Mouse (Mus musculus): ENCODE results near the gene Ankle1. TPM values are rescaled to one million over a fixed set of nuclear protein-coding genes. Genes with fewer than 3 reads are reported as not detected.
A peak's percentile ranks its signal among the peaks of the same experiment; 100 is the strongest.
"Not testable (repeated sequence)": the region's sequence is repeated elsewhere in the genome, so short reads cannot be mapped to it uniquely, and the experiment has no call there.

Gene Ankle1
- polyA plus RNA-seq, 1 experiment from 2014 or later: 6.5 TPM

DNA sequence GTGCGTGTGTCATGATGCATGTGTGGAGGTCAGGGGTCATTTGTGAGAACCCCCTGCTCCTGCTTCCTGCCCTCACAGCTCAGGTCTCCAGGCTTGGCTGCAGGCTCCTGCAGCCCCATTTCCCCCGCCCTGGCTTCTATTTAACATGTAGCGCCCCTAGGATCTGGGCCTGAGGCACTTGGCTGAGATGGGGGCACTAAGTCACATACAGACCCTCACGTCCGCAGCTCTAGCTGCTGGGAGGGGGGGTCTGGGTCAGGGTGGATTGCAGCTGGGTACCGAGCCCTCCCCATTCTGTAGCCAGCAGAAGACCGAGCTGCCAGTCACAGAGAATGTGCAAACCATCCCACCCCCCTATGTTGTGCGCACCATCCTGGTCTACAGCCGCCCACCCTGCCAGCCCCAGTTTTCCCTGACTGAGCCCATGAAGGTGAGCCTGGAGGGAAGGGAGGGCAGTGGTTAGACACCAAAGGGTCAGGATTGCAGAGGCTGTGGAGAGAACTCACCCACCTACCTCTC, 3.3 kb upstream of the Ankle1 start:
- H3K27me3 ChIP-seq (replicated peaks): no peaks in the 10 kb centered on the region
- H3K27ac ChIP-seq: no peak overlapping the region
- no peaks in the 10 kb centered on the region for H3K9me3 ChIP-seq
- peaks cover 11% of the 10 kb centered on the region; the same call in 1 of the 2 replicates for H3K36me3 ChIP-seq (replicated peaks)
- no peak overlapping the region for H3K4me3 ChIP-seq
- H3K4me2 ChIP-seq: no peak overlapping the region
- no peak for ATAC-seq (replicated peaks)
- H3K9ac ChIP-seq: no peak overlapping the region
- WGBS: 83% methylated on average over 9 of the region's 9 CpGs
- peaks cover 22% of the 10 kb centered on the region for H3K4me1 ChIP-seq

DNA sequence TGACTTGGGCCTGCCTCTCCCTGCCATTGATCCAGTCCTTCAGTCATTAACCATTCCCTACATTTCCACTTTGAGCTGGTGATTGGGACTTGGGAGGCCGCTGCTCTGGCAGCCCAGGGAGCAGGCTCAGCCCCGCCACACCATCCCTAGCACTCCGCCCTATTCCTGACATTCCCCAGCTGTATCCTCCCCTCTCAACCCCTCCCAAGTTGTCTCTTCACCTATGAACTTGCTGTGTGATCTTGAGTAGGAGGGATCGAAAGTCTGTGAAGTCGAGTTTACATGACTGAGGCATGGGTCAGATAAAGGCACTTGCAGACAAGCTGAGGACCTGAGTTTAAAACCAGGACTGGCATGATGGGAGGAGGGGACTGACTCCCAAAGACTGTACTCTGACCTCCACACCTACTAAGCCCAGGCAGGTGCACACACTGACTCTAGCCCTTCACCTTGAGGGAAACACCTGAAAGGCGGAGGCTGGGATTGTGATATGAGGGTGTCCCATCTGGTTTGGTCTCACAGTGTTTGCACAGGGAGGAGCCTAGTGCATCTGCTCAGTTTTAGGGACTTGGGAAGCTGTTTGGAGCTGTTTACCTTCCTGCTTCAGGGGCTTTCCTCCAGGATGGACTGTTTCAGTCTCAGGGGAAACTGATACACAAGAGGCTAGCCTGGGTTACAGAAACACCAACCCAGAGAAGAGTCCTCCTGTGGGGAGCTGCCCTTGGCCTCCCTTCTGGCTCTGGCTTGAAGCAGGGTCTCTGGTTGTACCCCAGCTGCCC, 2.5 kb upstream of the Ankle1 start:
- Histone ChIP-seq H3K36me3 (replicated peaks) (peaks cover 10% of the 10 kb centered on the region; the same call in 1 of the 2 replicates), H3K4me2 (no peak overlapping the region), H3K9me3 (no peaks in the 10 kb centered on the region), H3K9ac (no peak overlapping the region), H3K4me1 (peaks cover 18% of the 10 kb centered on the region), H3K27me3 (replicated peaks) (no peaks in the 10 kb centered on the region), H3K27ac (no peak overlapping the region), H3K4me3 (no peak overlapping the region)
- ATAC-seq (replicated peaks): no peak
- 90% methylated on average over 6 of the region's 6 CpGs for WGBS

DNA sequence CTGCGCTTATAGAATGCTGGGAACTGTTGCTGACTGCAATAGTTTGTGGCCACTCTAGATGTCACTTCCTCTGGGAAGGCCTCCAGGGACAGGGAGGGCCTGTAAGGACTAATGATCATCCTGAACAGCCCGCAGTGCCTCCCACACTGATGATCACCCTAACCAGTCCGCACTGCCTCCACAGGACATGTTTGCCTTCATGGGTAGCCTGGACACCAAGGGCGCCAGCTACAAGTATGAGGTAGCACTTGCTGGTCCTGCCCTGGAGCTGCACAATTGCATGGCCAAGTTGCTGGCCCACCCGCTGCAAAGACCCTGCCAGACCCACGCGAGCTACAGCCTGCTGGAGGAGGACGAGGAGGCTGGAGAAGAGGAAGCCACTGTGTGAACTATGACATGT, 1.8 kb upstream of the Ankle1 start:
- no peak overlapping the region for H3K9ac ChIP-seq
- H3K27ac ChIP-seq: no peak overlapping the region
- WGBS: 91% methylated on average over 8 of the region's 8 CpGs
- H3K4me2 ChIP-seq: no peak overlapping the region
- peaks cover 5% of the 10 kb centered on the region; the same call in 1 of the 2 replicates for H3K36me3 ChIP-seq (replicated peaks)
- no peaks in the 10 kb centered on the region for H3K27me3 ChIP-seq (replicated peaks)
- no peak overlapping the region for H3K4me3 ChIP-seq
- peaks cover 18% of the 10 kb centered on the region for H3K4me1 ChIP-seq
- no peaks in the 10 kb centered on the region for H3K9me3 ChIP-seq
- no peak for ATAC-seq (replicated peaks)

DNA sequence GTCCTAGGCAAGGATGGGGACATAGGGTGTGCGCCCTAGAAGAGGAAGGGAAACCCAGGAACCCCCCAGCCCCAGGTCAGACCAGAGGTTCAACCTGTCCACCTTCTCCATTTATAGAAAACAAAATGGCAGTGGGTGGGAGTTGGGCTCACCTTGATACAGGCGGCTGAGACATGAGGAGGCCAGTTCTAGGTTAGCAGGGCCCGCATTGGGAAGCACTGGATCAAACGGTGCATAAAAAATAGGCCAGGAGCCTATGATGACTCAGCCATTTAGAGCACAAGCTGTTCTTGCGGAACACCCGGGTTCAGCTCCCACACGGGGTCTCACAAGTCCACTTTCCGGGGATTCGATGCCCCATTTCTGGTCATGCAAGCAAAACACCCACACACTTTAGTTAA, 859 bp upstream of the Ankle1 start:
- Histone ChIP-seq H3K9me3 (no peaks in the 10 kb centered on the region), H3K4me3 (no peak overlapping the region), H3K27me3 (replicated peaks) (no peaks in the 10 kb centered on the region), H3K9ac (no peak overlapping the region), H3K4me2 (no peak overlapping the region), H3K36me3 (replicated peaks) (no peaks in the 10 kb centered on the region), H3K4me1 (peaks cover 18% of the 10 kb centered on the region), H3K27ac (no peak overlapping the region)
- ATAC-seq (replicated peaks): no peak
- WGBS: 87% methylated on average over 9 of the region's 9 CpGs

DNA sequence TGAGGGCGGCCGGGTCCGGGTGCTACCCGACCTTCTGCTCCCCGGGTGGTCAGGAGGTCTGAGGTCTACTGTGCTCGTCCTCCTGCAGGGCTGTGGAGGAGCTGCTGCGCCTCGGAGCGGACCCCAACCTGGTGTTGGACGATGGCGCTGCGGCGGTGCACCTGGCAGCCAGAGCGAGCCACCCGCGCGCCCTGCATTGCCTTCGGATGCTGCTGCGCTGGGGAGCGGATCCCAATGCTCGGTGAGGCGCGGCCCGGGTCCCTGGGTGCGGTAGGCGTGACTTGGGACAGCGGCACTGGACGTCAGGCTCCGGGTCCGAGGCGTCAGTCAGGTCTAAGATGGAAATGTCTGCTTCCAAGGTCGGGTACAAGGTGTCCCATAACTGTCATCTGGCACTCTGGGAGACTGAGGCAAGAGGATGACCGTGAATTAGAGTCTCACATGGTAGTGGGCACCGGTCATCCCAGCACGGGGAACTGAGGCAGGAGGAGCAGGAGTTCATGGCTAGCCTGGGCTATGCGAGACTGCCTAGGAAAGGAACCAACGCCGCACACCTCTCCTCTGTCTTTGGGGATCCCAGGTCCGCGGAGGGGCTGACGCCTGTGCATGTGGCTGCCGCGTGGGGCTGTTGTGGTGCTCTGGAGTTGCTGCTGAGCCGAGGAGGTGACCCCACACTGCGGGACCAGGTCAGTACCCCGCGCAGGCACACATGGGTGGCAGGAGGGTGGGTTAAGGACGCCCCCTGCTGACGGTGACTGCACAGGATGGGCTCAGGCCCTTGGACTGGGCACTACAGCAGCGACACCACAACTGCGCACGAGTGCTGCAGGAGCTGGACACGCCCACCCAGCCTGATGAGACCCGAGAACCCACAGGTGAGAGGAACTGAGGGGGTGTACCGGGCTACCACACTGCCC, 547 bp downstream of the Ankle1 start:
- H3K27me3 ChIP-seq (replicated peaks): no peaks in the 10 kb centered on the region
- H3K4me2 ChIP-seq: peak overlapping the region; percentile 85
- H3K36me3 ChIP-seq (replicated peaks): no peaks in the 10 kb centered on the region
- no peaks in the 10 kb centered on the region for H3K9me3 ChIP-seq
- no peak overlapping the region for H3K27ac ChIP-seq
- peak overlapping the region; percentile 42 for H3K4me3 ChIP-seq
- H3K4me1 ChIP-seq: peaks cover 18% of the 10 kb centered on the region
- peak; percentile 61 for ATAC-seq (replicated peaks)
- H3K9ac ChIP-seq: 0 out of 2 replicates have a peak overlapping the region, but pooled peaks have one; percentile 6
- WGBS: under 1% methylated on average over 55 of the region's 55 CpGs

DNA sequence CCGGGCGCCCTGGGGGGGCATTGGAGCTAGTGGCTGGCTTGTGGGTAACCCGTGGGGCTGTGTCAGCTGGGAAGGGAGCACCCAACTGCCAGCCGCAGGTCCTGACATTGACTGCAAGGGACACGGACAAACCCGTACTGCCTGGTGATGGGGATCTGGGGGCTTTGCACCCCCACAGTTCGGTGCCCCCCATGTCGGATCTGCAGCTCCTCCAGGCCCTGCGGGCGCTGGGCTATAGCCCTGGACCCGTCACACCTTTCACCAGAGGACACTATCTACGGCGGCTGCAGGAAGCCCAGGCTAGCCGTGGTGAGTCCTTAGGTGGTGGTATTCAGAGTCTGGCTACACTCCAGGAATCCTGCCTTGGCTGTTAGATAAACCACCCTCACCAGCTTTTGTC, 1.6 kb downstream of the Ankle1 start:
- 91% methylated on average over 14 of the region's 14 CpGs for WGBS
- ATAC-seq (replicated peaks): no peak
- Histone ChIP-seq H3K4me2 (no peak overlapping the region), H3K27me3 (replicated peaks) (no peaks in the 10 kb centered on the region), H3K9ac (no peak overlapping the region), H3K4me3 (no peak overlapping the region), H3K27ac (no peak overlapping the region), H3K4me1 (peaks cover 18% of the 10 kb centered on the region), H3K36me3 (replicated peaks) (no peaks in the 10 kb centered on the region), H3K9me3 (no peaks in the 10 kb centered on the region)

DNA sequence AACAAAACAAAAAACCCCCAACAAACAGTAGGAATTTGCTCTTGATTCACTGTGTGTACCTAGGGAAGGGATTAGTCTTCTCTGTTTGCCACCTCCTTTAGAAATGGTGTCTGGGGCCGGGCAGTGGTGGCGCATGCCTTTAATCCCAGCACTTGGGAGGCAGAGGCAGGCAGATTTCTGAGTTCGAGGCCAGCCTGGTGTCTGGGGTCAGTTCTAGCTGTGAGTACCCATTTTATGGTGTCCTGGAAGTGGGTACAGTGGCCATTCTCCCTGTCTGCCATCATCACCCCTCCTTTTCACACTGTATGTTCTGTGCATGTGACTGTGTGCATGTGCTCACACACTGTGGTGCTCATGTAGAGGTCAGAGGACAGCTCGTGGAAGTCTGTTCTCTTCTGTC, 2.4 kb downstream of the Ankle1 start:
- no peak for ATAC-seq (replicated peaks)
- WGBS: 93% methylated on average over 4 of the region's 4 CpGs

DNA sequence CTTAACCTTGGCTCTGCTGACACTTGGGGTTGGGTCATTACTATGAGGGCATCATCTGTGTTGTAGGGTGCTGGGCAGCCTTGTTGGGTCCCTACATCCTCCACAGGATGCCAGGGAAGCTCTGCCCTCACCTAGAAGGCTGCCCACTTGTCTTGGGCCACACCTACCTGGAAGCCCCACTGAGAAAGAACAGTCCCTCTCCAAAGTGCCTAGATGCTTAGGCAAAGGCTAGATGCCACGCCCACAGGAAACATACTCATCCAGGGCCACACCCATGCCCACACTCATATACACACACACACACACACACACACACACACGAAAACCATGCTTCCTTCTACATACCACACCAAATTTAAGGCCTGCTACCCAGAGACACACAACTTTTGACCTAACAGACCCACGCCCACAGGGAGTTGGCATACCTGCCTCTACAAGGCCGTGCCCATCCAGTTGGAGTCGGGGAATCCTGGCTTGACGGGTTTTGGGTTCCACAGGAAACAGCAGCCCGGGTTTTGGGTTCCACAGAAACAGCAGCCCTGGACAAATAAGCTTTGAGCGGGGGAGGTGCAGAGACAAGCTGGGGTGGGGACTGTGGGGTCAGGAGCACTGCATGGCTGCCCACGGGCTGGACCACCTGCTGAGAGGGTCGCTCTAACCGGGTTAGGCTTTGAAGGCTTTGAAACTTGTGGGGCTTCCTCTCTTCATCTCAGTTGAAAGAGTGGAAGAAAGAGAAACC, 5.9 kb downstream of the Ankle1 start:
- ATAC-seq (replicated peaks): no peak
- 53% methylated on average over 11 of the region's 11 CpGs for WGBS

More for the DNA sequence above, 2.4 kb downstream of the Ankle1 start:
- H3K9ac ChIP-seq: no peak overlapping the region
- H3K4me2 ChIP-seq: no peak overlapping the region
- no peak overlapping the region for H3K4me3 ChIP-seq
- H3K27me3 ChIP-seq (replicated peaks): no peaks in the 10 kb centered on the region
- H3K27ac ChIP-seq: no peak overlapping the region
- no peaks in the 10 kb centered on the region for H3K36me3 ChIP-seq (replicated peaks)
- no peaks in the 10 kb centered on the region for H3K9me3 ChIP-seq
- peaks cover 18% of the 10 kb centered on the region for H3K4me1 ChIP-seq

DNA sequence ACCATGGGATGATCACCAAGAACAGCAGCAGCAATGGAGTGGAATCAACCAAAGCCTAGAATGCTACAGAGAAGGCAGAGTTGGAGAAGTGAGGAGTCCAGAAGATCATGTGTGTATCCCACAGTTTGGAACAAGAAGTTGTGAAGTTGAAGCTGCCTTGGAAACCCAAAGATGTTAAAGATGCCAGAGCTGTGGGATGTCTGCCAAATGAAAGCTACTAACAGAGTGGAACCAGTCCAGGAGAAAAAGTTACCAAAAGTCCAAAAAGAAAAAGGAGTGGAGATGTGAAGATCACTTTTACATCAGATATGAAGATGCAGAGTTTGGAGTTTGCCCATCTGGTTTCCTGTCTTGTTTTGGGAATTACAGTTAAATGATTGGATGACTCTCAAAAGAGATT, 16.3 kb downstream of the Ankle1 start:
- Histone ChIP-seq H3K4me3 (no peak overlapping the region), H3K4me1 (no peaks in the 10 kb centered on the region), H3K4me2 (no peak overlapping the region), H3K36me3 (replicated peaks) (no peaks in the 10 kb centered on the region), H3K9me3 (0 out of 2 replicates have a peak, but pooled peaks cover 5% of the 10 kb centered on the region), H3K27ac (no peak overlapping the region), H3K9ac (no peak overlapping the region), H3K27me3 (replicated peaks) (no peaks in the 10 kb centered on the region)
- no peak for ATAC-seq (replicated peaks)

More for the DNA sequence above, 5.9 kb downstream of the Ankle1 start:
- Histone ChIP-seq H3K36me3 (replicated peaks) (no peaks in the 10 kb centered on the region), H3K9me3 (no peaks in the 10 kb centered on the region), H3K4me1 (peaks cover 4% of the 10 kb centered on the region), H3K27ac (no peak overlapping the region), H3K4me3 (no peak overlapping the region), H3K27me3 (replicated peaks) (no peaks in the 10 kb centered on the region), H3K9ac (no peak overlapping the region), H3K4me2 (no peak overlapping the region)

DNA sequence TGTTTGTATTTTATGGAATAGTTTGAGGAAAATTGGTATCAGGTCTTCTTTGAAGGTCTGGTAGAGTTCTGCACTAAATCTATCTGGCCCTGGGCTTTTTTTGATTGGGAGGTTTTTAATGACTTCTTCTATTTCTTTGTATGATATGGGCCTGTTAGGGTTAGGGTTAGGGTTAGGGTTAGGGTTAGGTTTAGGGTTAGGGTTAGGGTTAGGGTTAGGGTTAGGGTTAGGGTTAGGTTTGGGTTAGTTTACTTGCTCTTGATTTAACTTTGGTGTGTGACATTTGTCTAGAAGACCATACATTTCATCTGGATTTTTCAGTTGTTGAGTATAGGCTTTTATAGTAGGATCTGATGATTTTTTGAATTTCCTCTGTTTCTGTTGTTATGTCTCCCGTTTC, 27.1 kb downstream of the Ankle1 start:
- not testable (repeated sequence) for H3K4me2 ChIP-seq; H3K9ac ChIP-seq; H3K27ac ChIP-seq; H3K27me3 ChIP-seq (replicated peaks); ATAC-seq (replicated peaks); H3K9me3 ChIP-seq; H3K4me3 ChIP-seq; H3K36me3 ChIP-seq (replicated peaks); H3K4me1 ChIP-seq
- WGBS: 90% methylated on average over 1 of the region's 1 CpGs

DNA sequence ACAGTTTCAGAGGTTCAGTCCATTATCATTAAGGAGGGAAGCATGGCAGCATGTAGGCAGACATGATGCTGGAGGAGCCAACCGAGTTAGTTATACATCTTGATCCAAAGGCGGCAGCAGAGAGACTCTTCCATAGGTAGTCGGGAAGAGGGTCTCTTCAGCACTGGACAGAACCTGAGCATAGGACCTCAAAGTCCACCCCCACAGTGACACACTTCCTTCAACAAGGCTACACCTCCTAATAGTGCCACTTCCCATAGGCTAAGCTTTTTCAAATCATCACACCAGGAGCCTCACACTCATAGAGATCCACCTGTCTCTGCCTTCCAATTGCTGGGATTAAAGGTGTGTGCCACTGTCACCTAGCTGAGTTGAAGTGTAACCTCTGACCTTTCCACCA, 31.2 kb downstream of the Ankle1 start:
- H3K27me3 ChIP-seq (replicated peaks): 0 out of 2 replicates have a peak, but pooled peaks cover 2% of the 10 kb centered on the region
- 50% methylated on average over 3 of the region's 3 CpGs for WGBS
- H3K9ac ChIP-seq: no peak overlapping the region
- no peak overlapping the region for H3K4me2 ChIP-seq
- no peak overlapping the region for H3K27ac ChIP-seq
- no peak overlapping the region for H3K4me3 ChIP-seq
- H3K9me3 ChIP-seq: no peaks in the 10 kb centered on the region
- H3K36me3 ChIP-seq (replicated peaks): no peaks in the 10 kb centered on the region
- no peak for ATAC-seq (replicated peaks)
- no peaks in the 10 kb centered on the region for H3K4me1 ChIP-seq

DNA sequence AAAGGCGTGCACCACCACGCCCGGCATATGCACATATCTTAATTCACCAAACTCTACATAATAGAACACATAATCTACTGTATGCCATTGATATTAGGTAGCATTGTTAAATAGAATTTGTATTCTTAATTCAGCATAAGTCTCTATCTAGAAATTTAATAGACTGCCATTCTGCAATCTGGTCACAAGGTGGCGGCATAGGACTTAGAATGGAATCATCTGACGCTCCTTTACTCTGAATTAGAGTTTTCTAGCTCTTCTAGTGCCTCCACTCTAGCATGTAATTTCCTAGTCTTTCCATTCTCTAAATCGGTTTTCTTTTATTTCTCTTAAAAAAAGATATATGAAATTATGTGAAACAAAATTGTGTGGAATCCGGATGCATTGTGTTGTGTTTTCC, 35.6 kb downstream of the Ankle1 start:
- Histone ChIP-seq H3K4me1 (no peaks in the 10 kb centered on the region), H3K4me3 (no peak overlapping the region), H3K36me3 (replicated peaks) (no peaks in the 10 kb centered on the region), H3K27ac (no peak overlapping the region), H3K9ac (no peak overlapping the region), H3K27me3 (replicated peaks) (0 out of 2 replicates have a peak, but pooled peaks cover 2% of the 10 kb centered on the region), H3K9me3 (no peaks in the 10 kb centered on the region), H3K4me2 (no peak overlapping the region)
- 2% methylated on average over 7 of the region's 7 CpGs for WGBS
- peak; percentile 42; the same call in 1 of the 2 replicates for ATAC-seq (replicated peaks)

Measured in midbrain, embryonic 15.5 days (tissue).